Mouse (Mus musculus) ES-Bruce4 (cell line): Measurements from ENCODE around the gene Wnt7a.

ENCODE experiments used
- CTCF ChIP-seq: IDR thresholded peaks from one replicate; pipeline ENCODE4 v1.8.1; 2011; ENCODE audit warnings: low read depth, low read length
- POLR2A ChIP-seq: IDR thresholded peaks from one replicate; pipeline ENCODE4 v1.8.1; 2011; ENCODE audit warnings: low read length; ENCODE audit not compliant: insufficient read depth

GRCm38 (mm10) chr6:91366781-91367180 lies 44.4 kb downstream of the Wnt7a start:
- TF ChIP-seq CTCF (no peak), POLR2A (no peak)
